In genomic region chr4:62977454-62977853, GRCm38 (mm10) we compare ENCODE assay signal across 24 mouse cellular contexts. TPM values are rescaled to one million over a fixed set of nuclear protein-coding genes. Genes with fewer than 3 reads are reported as not detected.
DNase-seq lines count a peak whose midpoint lies in the region; ATAC-seq and TF ChIP-seq lines count a peak whose summit lies in the region.
"Had no signal": no experiment of that assay in that cellular context is flagged by ENCODE, and none has a peak within 500 bp of the region (broad histone marks: within the 10 kb centered on the region; RNA-seq: fewer than 3 reads in every experiment).

No protein-coding gene starts in this region.

- H3K9ac ChIP-seq in liver, embryonic 16.5 days (ENCODE audit: low read depth, low read length): no peak overlapping the region
- H3K9ac ChIP-seq in liver, embryonic 12.5 days: no peak overlapping the region
- H3K9ac ChIP-seq in intestine, postnatal 0 days (ENCODE audit: low read depth, low read length): no peak overlapping the region
- H3K9ac ChIP-seq: hindbrain, embryonic 12.5 days; limb, embryonic 13.5 days; liver, embryonic 14.5 days; stomach, embryonic 15.5 days had no signal

- no peaks in the 10 kb centered on the region for H3K4me1 ChIP-seq in liver, embryonic 16.5 days (ENCODE audit: control insufficient read depth, low read depth, low read length)
- H3K4me1 ChIP-seq in liver, embryonic 12.5 days: no peaks in the 10 kb centered on the region
- H3K4me1 ChIP-seq in intestine, postnatal 0 days (replicated peaks; ENCODE audit: control insufficient read depth, insufficient read depth, low read length): no peaks in the 10 kb centered on the region

- no peak overlapping the region for H3K4me3 ChIP-seq in liver, embryonic 16.5 days (ENCODE audit: low read depth, low read length)
- no peak overlapping the region for H3K4me3 ChIP-seq in liver, embryonic 12.5 days
- H3K4me3 ChIP-seq in intestine, postnatal 0 days (ENCODE audit: low read depth, low read length): no peak overlapping the region
- H3K4me3 ChIP-seq: forebrain, embryonic 10.5 days; heart, adult 2 months; hindbrain, embryonic 12.5 days; layer of hippocampus, adult 2 months; limb, embryonic 13.5 days; stomach, embryonic 15.5 days had no signal

- no peak overlapping the region for H3K4me2 ChIP-seq in liver, embryonic 16.5 days (ENCODE audit: low read depth, low read length)
- no peak overlapping the region for H3K4me2 ChIP-seq in liver, embryonic 12.5 days
- H3K4me2 ChIP-seq in intestine, postnatal 0 days (replicated peaks; ENCODE audit: low read depth): no peak overlapping the region
- H3K4me2 ChIP-seq: hindbrain, embryonic 12.5 days; limb, embryonic 13.5 days; stomach, embryonic 15.5 days had no signal

- H3K27ac ChIP-seq in liver, embryonic 16.5 days (ENCODE audit: low read length): no peak overlapping the region
- H3K27ac ChIP-seq in liver, embryonic 12.5 days: no peak overlapping the region
- H3K27ac ChIP-seq in intestine, postnatal 0 days (ENCODE audit: low read depth, low read length): no peak overlapping the region
- H3K27ac ChIP-seq: forebrain, embryonic 10.5 days; heart, adult 2 months; layer of hippocampus, adult 2 months; limb, embryonic 13.5 days; liver, embryonic 14.5 days had no signal

- H3K9me3 ChIP-seq in liver, embryonic 16.5 days (replicated peaks; ENCODE audit: control insufficient read depth, low read length): 0 out of 2 replicates have a peak, but pooled peaks cover 2% of the 10 kb centered on the region
- no peaks in the 10 kb centered on the region for H3K9me3 ChIP-seq in liver, embryonic 12.5 days (replicated peaks)
- no peaks in the 10 kb centered on the region for H3K9me3 ChIP-seq in intestine, postnatal 0 days (ENCODE audit: control insufficient read depth)
- H3K9me3 ChIP-seq: hindbrain, embryonic 12.5 days; limb, embryonic 13.5 days; stomach, embryonic 15.5 days had no signal

- ATAC-seq in liver, embryonic 16.5 days (ENCODE audit: low read depth): peak; percentile 47; the same call in 1 of the 2 replicates
- ATAC-seq in liver, embryonic 12.5 days: no peak
- ATAC-seq in intestine, postnatal 0 days: peak; percentile 70

- no peaks in the 10 kb centered on the region for H3K36me3 ChIP-seq in liver, embryonic 16.5 days (ENCODE audit: control insufficient read depth, insufficient read depth)
- no peaks in the 10 kb centered on the region for H3K36me3 ChIP-seq in liver, embryonic 12.5 days
- H3K36me3 ChIP-seq in intestine, postnatal 0 days (ENCODE audit: control insufficient read depth, insufficient read depth): no peaks in the 10 kb centered on the region
- H3K36me3 ChIP-seq: hindbrain, embryonic 12.5 days; stomach, embryonic 15.5 days had no signal

- peak; percentile 52 for DNase-seq in kidney, postnatal 10 days
- peak; percentile 43 for DNase-seq in yolk sac, embryonic 10.5 days (ENCODE audit: low spot score)
- no peak for DNase-seq in testis, postnatal 14 days (ENCODE audit: low spot score)
- DNase-seq in urinary bladder, adult 18-20 months (ENCODE audit: low spot score in 2 of 2): no peak
- DNase-seq: adrenal gland, adult 2 months; cerebellum, adult 11 months; cerebellum, postnatal 10 days; gastrocnemius, postnatal 25 days; heart, adult 2 months; layer of hippocampus, postnatal 36 days; lung, postnatal 4 days; midbrain, embryonic 14.5 days; right cerebral cortex, adult 18-20 months; right cerebral cortex, postnatal 4 days; thymus, adult 2 months had no signal

- no peaks in the 10 kb centered on the region for H3K27me3 ChIP-seq in liver, embryonic 16.5 days (ENCODE audit: control insufficient read depth, insufficient read depth, low read depth, low read length)
- H3K27me3 ChIP-seq in liver, embryonic 12.5 days (replicated peaks): no peaks in the 10 kb centered on the region
- H3K27me3 ChIP-seq in intestine, postnatal 0 days (replicated peaks; ENCODE audit: control insufficient read depth, insufficient read depth, low read length): no peaks in the 10 kb centered on the region
- H3K27me3 ChIP-seq: hindbrain, embryonic 12.5 days; limb, embryonic 13.5 days; stomach, embryonic 15.5 days had no signal

- WGBS in liver, embryonic 16.5 days (ENCODE audit: insufficient replicate concordance): 65% methylated on average over 6 of the region's 6 CpGs
- WGBS in liver, embryonic 12.5 days (ENCODE audit: insufficient replicate concordance): 73% methylated on average over 6 of the region's 6 CpGs
- WGBS in intestine, postnatal 0 days: 64% methylated on average over 6 of the region's 6 CpGs

- 0 out of 2 replicates have a peak, but pooled peaks have one; percentile 4 for TF ChIP-seq CTCF in intestine, postnatal 0 days (IDR thresholded peaks at IDR 0.05; ENCODE audit: low read depth)

RNA-seq across cellular contexts. Expression of gene Zfp618, which starts 12.1 kb away (rescaled TPM):
- polyA plus RNA-seq in liver, embryonic 16.5 days (2015; fragmentation: Nextera tagmentation; extraction: Ambion mirVana): 5.8 and 9.2 TPM in 2 replicates
- 4.4 and 5.8 TPM in 2 replicates for polyA plus RNA-seq in liver, embryonic 12.5 days (2016; fragmentation: Nextera tagmentation; extraction: Ambion mirVana)
- polyA plus RNA-seq in intestine, postnatal 0 days (2015; fragmentation: Nextera tagmentation; extraction: Ambion mirVana): 2.6 and 5.6 TPM in 2 replicates

Comparison
In these comparisons a context has a peak if more than half of its experiments do, and no peak if none do; other contexts are left out.
1. DNase-seq: peak in kidney, postnatal 10 days (single experiment) and yolk sac, embryonic 10.5 days (single experiment); none in testis, postnatal 14 days (single experiment) and urinary bladder, adult 18-20 months (0 of 2).